Mouse (Mus musculus) lung, embryonic 14.5 days (tissue): ENCODE measurements at regions not wholly inside any gene's neighbourhood (a gene's known extent, or its start where the extent isn't known, plus 50 kb on each side); places are given as distances from the start of the nearest gene placed in this dataset.

Experiments used
- ATAC-seq: fragments of 200-750 bp; cut with Nextera tagmentation; 2 replicates; pipeline ENCODE4 v1.8.0; 2017; ENCODE audit warnings: mild to moderate bottlenecking, moderate TSS enrichment, moderate library complexity; ENCODE audit not compliant: insufficient read depth
- DNase-seq: peaks from one replicate; pipeline ENCODE4 v3.0.0-alpha.2; 2015
- H3K27ac ChIP-seq: fragments of 300-500 bp; sonication (generic); 2 replicates; pipeline ENCODE4 v1.5.1; 2014; ENCODE audit warnings: low read depth, mild to moderate bottlenecking, moderate library complexity
- H3K27me3 ChIP-seq: fragments of 300-500 bp; sonication (generic); 2 replicates; pipeline ENCODE4 v1.6.1; 2014; ENCODE audit warnings: low read length, control low read depth; ENCODE audit not compliant: insufficient read depth
- H3K36me3 ChIP-seq: fragments of 300-500 bp; sonication (generic); 2 replicates; pipeline ENCODE4 v1.6.1; 2014; ENCODE audit warnings: control low read depth; ENCODE audit not compliant: insufficient read depth
- H3K4me1 ChIP-seq: fragments of 300-500 bp; sonication (generic); 2 replicates; pipeline ENCODE4 v1.6.1; 2014; ENCODE audit warnings: antibody characterized with exemption, control low read depth; ENCODE audit not compliant: insufficient read depth
- H3K4me2 ChIP-seq: fragments of 300-500 bp; sonication (generic); 2 replicates; pipeline ENCODE4 v1.6.1; 2014; ENCODE audit warnings: mild to moderate bottlenecking
- H3K4me3 ChIP-seq: fragments of 300-500 bp; sonication (generic); 2 replicates; pipeline ENCODE4 v1.5.1; 2014; ENCODE audit warnings: low read depth, low read length
- H3K9ac ChIP-seq: fragments of 300-500 bp; sonication (generic); 2 replicates; pipeline ENCODE4 v1.6.1; 2014
- H3K9me3 ChIP-seq: fragments of 300-500 bp; sonication (generic); 2 replicates; pipeline ENCODE4 v1.6.1; 2016; ENCODE audit warnings: low read depth, low read length, control low read depth
- CTCF ChIP-seq: IDR thresholded peaks from 2 replicates; pipeline ENCODE4 v1.5.1; 2016; ENCODE audit warnings: antibody characterized with exemption, low read depth
- WGBS: fragments of 180-500 bp; shearing (Covaris S2); extraction: QIAGEN DNeasy Blood & Tissue Kit; methylation state at CpG from one replicate; pipeline ENCODE4 v1.1.7; 2014; 5-methylcytosine and 5-hydroxymethylcytosine counted together

DNA sequence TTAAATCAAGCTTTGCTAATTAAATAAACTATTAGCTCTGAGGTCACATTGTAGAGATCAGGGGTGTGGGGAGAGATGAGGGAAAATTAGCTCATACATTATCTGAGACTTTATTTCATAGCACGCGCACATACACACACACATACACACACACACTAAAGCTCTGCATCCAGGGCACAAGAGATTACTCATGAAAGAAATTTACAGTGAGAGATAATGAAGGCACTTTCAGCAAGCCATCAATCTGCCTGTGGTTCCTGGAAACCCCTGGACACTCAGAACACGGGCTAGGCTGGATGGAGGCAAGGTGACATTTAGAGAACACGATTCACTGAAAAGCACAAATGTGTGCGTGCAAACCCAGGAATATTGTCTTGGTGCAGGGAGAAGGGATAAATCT is 60.2 kb downstream of the Scg2 start:
- ATAC-seq (no peak), DNase-seq (no peak)
- Histone ChIP-seq H3K4me2 (no peak overlapping the region), H3K9me3 (no peaks in the 10 kb centered on the region), H3K27ac (no peak overlapping the region), H3K4me1 (no peaks in the 10 kb centered on the region), H3K27me3 (no peaks in the 10 kb centered on the region), H3K4me3 (no peak overlapping the region), H3K9ac (no peak overlapping the region), H3K36me3 (no peaks in the 10 kb centered on the region)
- WGBS = 34% methylated on average over 5 of the region's 5 CpGs
- no peak for TF ChIP-seq CTCF

DNA sequence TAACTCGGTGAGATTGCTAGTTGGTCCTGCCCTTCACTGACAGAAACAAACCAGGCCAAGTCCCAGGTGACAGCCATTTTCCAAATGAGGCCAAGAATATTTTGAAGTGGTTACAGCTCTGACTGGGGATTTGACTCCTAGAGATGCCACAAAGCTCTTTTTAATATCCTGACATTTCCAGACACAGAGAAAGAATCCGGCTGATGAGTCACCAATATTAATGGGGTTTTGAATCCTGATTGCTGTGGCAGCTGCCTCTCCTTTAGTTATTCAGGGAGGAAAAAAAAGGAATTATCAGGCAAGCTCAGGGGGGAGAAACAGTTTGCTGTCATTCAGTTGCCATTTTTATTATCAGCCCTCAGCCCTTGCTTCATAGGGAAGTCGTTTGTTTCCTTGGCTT is 65.1 kb downstream of the Scg2 start:
- H3K4me2 ChIP-seq = no peak overlapping the region
- DNase-seq (no peak), ATAC-seq (no peak)
- H3K27me3 ChIP-seq = no peaks in the 10 kb centered on the region
- WGBS = 35% methylated on average over 3 of the region's 3 CpGs
- no peaks in the 10 kb centered on the region for H3K4me1 ChIP-seq
- no peak overlapping the region for H3K4me3 ChIP-seq
- TF ChIP-seq CTCF = no peak
- no peaks in the 10 kb centered on the region for H3K36me3 ChIP-seq
- H3K9ac ChIP-seq = no peak overlapping the region
- no peaks in the 10 kb centered on the region; the same call in 1 of the 2 replicates for H3K9me3 ChIP-seq
- no peak overlapping the region for H3K27ac ChIP-seq

DNA sequence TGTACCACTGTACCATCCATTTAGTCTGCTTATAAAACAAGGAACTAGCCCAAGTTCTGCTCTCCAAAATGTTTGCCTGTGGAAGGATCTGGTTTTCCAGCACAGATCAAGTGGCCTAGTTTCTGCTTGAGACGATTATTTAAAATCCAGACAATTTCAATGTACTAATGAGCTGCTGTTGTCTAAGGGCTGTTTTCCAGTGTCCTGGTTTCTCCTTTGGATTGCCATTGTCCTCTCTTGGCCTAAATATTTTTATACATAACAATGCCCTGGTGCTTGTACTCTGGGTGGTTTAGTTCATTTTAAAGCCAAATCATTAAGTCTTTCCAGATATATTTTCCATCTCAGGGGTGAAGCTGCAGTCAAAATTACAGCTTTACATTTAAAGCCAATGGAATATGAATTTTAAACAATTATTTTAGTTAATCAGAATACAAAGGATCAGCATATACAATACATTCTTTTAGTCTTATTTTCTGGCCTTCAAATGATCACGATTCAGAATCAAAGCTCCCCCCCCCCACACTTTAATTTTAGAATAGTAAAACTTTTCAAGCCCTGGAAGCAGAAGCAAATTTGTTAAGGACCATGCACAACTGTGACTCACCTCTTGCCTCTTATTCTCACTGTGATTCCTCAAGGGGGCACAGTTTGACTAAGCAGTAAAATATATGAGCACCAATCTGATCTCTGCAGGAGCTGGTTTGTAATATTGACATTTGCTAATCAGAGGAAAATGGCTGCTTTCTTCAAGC is 82.5 kb downstream of the Scg2 start:
- no peaks in the 10 kb centered on the region for H3K36me3 ChIP-seq
- H3K9me3 ChIP-seq = no peaks in the 10 kb centered on the region
- no peak overlapping the region for H3K9ac ChIP-seq
- no peak overlapping the region for H3K4me2 ChIP-seq
- H3K27me3 ChIP-seq = no peaks in the 10 kb centered on the region
- H3K27ac ChIP-seq = no peak overlapping the region
- H3K4me3 ChIP-seq = no peak overlapping the region
- H3K4me1 ChIP-seq = no peaks in the 10 kb centered on the region
- DNase-seq (no peak), ATAC-seq (no peak)
- WGBS = 84% methylated on average over 2 of the region's 2 CpGs
- no peak for TF ChIP-seq CTCF

DNA sequence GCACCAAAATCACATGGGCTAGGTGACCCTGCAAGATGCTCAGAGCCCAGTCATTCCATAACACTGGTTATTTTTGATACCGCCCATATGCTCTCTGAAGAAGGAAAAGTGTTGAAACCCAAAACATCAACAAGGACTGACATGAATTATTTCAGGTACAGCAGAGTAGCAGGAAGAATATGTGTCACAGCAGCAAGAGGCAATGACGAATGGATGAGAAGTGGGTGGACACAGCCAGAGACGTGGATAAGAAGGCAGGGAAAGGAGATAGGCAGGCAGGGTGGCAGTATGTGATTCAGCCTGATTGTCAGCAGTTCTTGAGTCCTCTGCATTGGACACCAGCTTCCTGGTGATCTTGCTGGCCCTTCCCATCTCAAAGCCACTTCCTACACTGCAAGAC is 93.4 kb downstream of the Scg2 start:
- no peaks in the 10 kb centered on the region for H3K36me3 ChIP-seq
- WGBS = 57% methylated on average over 3 of the region's 3 CpGs
- DNase-seq (no peak), ATAC-seq (no peak)
- no peak for TF ChIP-seq CTCF
- H3K4me1 ChIP-seq = no peaks in the 10 kb centered on the region
- no peak overlapping the region for H3K9ac ChIP-seq
- H3K9me3 ChIP-seq = no peaks in the 10 kb centered on the region
- H3K4me2 ChIP-seq = no peak overlapping the region
- H3K27ac ChIP-seq = no peak overlapping the region
- H3K4me3 ChIP-seq = no peak overlapping the region
- no peaks in the 10 kb centered on the region for H3K27me3 ChIP-seq

DNA sequence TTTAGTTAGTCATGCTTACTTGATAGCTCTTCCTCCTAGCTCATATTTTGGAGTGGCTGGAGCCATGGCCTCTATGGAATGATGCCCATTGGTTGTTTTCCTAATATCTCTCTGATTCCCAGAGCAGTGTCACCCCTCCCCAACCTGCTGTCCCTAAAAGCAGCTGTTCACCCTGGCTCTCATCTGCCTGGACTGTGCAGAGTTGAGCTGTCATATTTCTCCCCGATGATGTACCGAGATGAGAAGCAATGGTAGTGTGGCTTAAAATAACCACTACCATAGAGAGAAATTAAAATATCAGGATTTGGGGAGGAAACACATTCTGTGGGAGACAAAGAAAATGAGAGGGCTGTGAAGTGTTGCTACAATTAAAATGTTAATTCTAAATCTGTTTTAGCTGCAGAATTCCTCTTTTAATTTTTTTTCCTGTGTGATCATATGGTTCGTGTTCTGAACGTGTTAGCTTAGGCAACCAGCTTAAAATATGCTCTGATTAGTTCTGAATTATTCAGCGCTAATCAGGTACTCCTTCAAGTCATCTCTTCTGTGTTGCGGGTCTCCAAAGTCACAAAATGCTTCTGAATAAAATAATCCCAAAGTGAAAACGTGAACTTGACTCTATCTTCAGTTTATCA is 104.3 kb downstream of the Scg2 start:
- no peak for TF ChIP-seq CTCF

DNA sequence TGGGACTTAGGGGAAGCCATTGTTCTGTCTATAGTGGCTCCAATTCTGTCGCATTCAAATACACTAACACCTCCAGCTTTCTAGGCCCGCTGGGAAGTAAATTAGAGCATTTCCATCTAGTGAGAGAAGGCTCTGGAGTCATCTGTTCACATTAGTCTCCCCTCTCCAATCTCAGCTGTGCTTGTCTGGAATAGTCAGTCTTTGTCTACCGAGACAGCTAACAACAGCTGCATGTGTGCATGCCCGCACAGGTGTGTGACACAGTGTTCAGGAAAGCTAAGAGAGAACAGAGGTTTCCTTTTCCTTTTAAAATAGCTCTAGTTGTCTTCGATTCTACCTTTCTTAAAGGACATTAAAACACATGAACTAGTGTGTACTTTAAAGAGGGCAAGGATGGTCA is 122.7 kb downstream of the Scg2 start:
- Histone ChIP-seq H3K9ac (no peak overlapping the region), H3K27ac (no peak overlapping the region), H3K27me3 (no peaks in the 10 kb centered on the region), H3K36me3 (no peaks in the 10 kb centered on the region), H3K4me1 (no peaks in the 10 kb centered on the region), H3K9me3 (no peaks in the 10 kb centered on the region), H3K4me3 (no peak overlapping the region), H3K4me2 (no peak overlapping the region)
- ATAC-seq (no peak), DNase-seq (no peak)
- no peak for TF ChIP-seq CTCF
- WGBS = 70% methylated on average over 5 of the region's 5 CpGs

More for the DNA sequence above, 104.3 kb downstream of the Scg2 start:
- ATAC-seq (no peak), DNase-seq (no peak)
- Histone ChIP-seq H3K27ac (no peak overlapping the region), H3K36me3 (no peaks in the 10 kb centered on the region), H3K4me1 (no peaks in the 10 kb centered on the region), H3K9me3 (no peaks in the 10 kb centered on the region), H3K9ac (no peak overlapping the region), H3K4me2 (no peak overlapping the region), H3K4me3 (no peak overlapping the region), H3K27me3 (no peaks in the 10 kb centered on the region)
- 69% methylated on average over 7 of the region's 7 CpGs for WGBS

DNA sequence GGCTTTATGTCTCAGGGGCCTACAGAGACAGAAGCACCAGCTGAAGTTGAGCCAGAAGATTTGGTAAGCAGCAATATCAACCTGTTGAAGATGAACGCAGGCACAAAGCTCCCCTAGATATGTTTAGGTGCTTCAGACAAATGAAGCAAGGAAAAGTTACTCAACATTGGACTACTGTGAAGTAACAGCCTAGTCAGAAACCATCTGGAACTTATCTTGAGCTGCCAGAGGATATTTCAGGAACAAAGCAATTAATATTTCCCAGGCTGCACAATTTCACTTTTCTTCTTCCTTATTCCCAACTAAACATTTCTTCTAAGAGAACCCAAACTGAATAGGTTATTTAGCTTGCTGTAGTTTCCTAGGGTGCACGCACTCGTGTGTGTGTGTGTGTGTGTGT is 125.1 kb downstream of the Scg2 start:
- Histone ChIP-seq H3K9ac (no peak overlapping the region), H3K4me2 (no peak overlapping the region), H3K4me1 (no peaks in the 10 kb centered on the region), H3K27me3 (no peaks in the 10 kb centered on the region), H3K4me3 (no peak overlapping the region), H3K9me3 (no peaks in the 10 kb centered on the region), H3K27ac (no peak overlapping the region), H3K36me3 (no peaks in the 10 kb centered on the region)
- TF ChIP-seq CTCF = no peak
- DNase-seq (peak; percentile 56), ATAC-seq (peak; percentile 35; the same call in 1 of the 2 replicates)
- WGBS = 27% methylated on average over 3 of the region's 3 CpGs
